Mouse (Mus musculus) stomach, embryonic 15.5 days (tissue): Measurements from ENCODE around the gene Iqcb1. TPM values are rescaled to one million over a fixed set of nuclear protein-coding genes. Genes with fewer than 3 reads are reported as not detected.

ENCODE experiments used
- ATAC-seq: fragments of 200-750 bp; cut with Nextera tagmentation; 2 replicates; pipeline ENCODE4 v1.8.0; 2017; ENCODE audit warnings: low read depth, moderate number of reproducible peaks, moderate TSS enrichment; ENCODE audit not compliant: insufficient read depth, low FRiP score
- H3K27ac ChIP-seq: fragments of 300-500 bp; sonication (generic); 2 replicates; pipeline ENCODE4 v1.5.1; 2015; ENCODE audit warnings: mild to moderate bottlenecking, inconsistent platforms
- H3K27me3 ChIP-seq: fragments of 300-500 bp; sonication (generic); replicated peaks from 2 replicates; pipeline ENCODE4 v1.6.1; 2015; ENCODE audit warnings: inconsistent platforms
- H3K36me3 ChIP-seq: fragments of 300-500 bp; sonication (generic); 2 replicates; pipeline ENCODE4 v1.6.1; 2015; ENCODE audit warnings: inconsistent platforms
- H3K4me1 ChIP-seq: fragments of 300-500 bp; sonication (generic); 2 replicates; pipeline ENCODE4 v1.6.1; 2015; ENCODE audit warnings: inconsistent platforms
- H3K4me2 ChIP-seq: fragments of 300-500 bp; sonication (generic); 2 replicates; pipeline ENCODE4 v1.6.1; 2015; ENCODE audit warnings: mild to moderate bottlenecking, inconsistent platforms
- H3K4me3 ChIP-seq: fragments of 300-500 bp; sonication (generic); replicated peaks from 2 replicates; pipeline ENCODE4 v1.5.1; 2015; ENCODE audit warnings: inconsistent platforms
- H3K9ac ChIP-seq: fragments of 300-500 bp; sonication (generic); 2 replicates; pipeline ENCODE4 v1.6.1; 2015; ENCODE audit warnings: inconsistent platforms
- H3K9me3 ChIP-seq: fragments of 300-500 bp; sonication (generic); 2 replicates; pipeline ENCODE4 v1.6.1; 2016; ENCODE audit warnings: inconsistent platforms
- WGBS: fragments of 180-500 bp; shearing (Covaris S2); methylation state at CpG from one replicate; pipeline ENCODE4 v1.1.7; 2015; 5-methylcytosine and 5-hydroxymethylcytosine counted together
- polyA plus RNA-seq: library from polyadenylated mRNA; unstranded; fragments of >200 nt; fragmentation: Nextera tagmentation; extraction: Ambion mirVana; gene quantifications from 2 replicates; pipeline ENCODE4 v1.2.1, GENCODE M21; 2015

Gene Iqcb1
- polyA plus RNA-seq = 28.3 and 29.5 TPM in 2 replicates

GRCm38 (mm10) chr16:36828054-36828786, at the start of gene Iqcb1:
Gene Iqcb1, plus strand, starts transcription at chr16:36828385.
- Histone ChIP-seq H3K27me3 (0 out of 2 replicates have a peak, but pooled peaks cover 3% of the 10 kb centered on the region), H3K9me3 (no peaks in the 10 kb centered on the region), H3K4me2 (peak within 1 kb of the TSS; percentile 93), H3K4me1 (peaks cover 4% of the 10 kb centered on the region; the same call in 1 of the 2 replicates), H3K36me3 (no peaks in the 10 kb centered on the region), H3K27ac (peak within 1 kb of the TSS; percentile 42; the same call in 1 of the 2 replicates), H3K4me3 (peak within 1 kb of the TSS; percentile 76), H3K9ac (peak within 1 kb of the TSS; percentile 89)
- peak; percentile 99 for ATAC-seq
- WGBS = under 1% methylated on average over 60 of the region's 64 CpGs

- H3K4me1 ChIP-seq = no peaks in the 10 kb centered on the region
- WGBS = 78% methylated on average over 2 of the region's 2 CpGs
- no peak overlapping the region for H3K27ac ChIP-seq
- H3K9ac ChIP-seq = no peak overlapping the region
- H3K36me3 ChIP-seq = no peaks in the 10 kb centered on the region
- H3K4me2 ChIP-seq = no peak overlapping the region; the same call in 1 of the 2 replicates
- no peaks in the 10 kb centered on the region for H3K27me3 ChIP-seq
- no peak overlapping the region for H3K4me3 ChIP-seq
- no peaks in the 10 kb centered on the region for H3K9me3 ChIP-seq
- no peak for ATAC-seq
Observed at GRCm38 (mm10) chr16:36784146-36784545, 44.0 kb upstream of the Iqcb1 start.

- H3K27ac ChIP-seq = no peak within 1 kb of the TSS
- H3K9me3 ChIP-seq = no peaks in the 10 kb centered on the region
- no peaks in the 10 kb centered on the region for H3K36me3 ChIP-seq
- H3K9ac ChIP-seq = no peak within 1 kb of the TSS
- peak within 1 kb of the TSS; percentile 10; the same call in 1 of the 2 replicates for H3K4me2 ChIP-seq
- H3K4me1 ChIP-seq = no peaks in the 10 kb centered on the region
- H3K4me3 ChIP-seq = no peak within 1 kb of the TSS
- no peaks in the 10 kb centered on the region for H3K27me3 ChIP-seq
- ATAC-seq = no peak
- 58% methylated on average over 10 of the region's 10 CpGs for WGBS
Observed at GRCm38 (mm10) chr16:36784594-36785313, 43.4 kb upstream of the Iqcb1 start, which contains the start of gene Slc15a2. Gene Slc15a2, minus strand, starts transcription at chr16:36784962.

GRCm38 (mm10) chr16:36786466-36786865, 41.7 kb upstream of the Iqcb1 start:
- Histone ChIP-seq H3K9me3 (no peaks in the 10 kb centered on the region), H3K9ac (no peak overlapping the region), H3K4me2 (no peak overlapping the region), H3K4me3 (no peak overlapping the region), H3K4me1 (no peaks in the 10 kb centered on the region), H3K36me3 (no peaks in the 10 kb centered on the region), H3K27me3 (no peaks in the 10 kb centered on the region), H3K27ac (no peak overlapping the region)
- 79% methylated on average over 7 of the region's 7 CpGs for WGBS
- no peak for ATAC-seq

- H3K36me3 ChIP-seq = no peaks in the 10 kb centered on the region
- H3K27me3 ChIP-seq = no peaks in the 10 kb centered on the region
- ATAC-seq = no peak
- H3K9me3 ChIP-seq = no peaks in the 10 kb centered on the region
- no peak overlapping the region for H3K4me3 ChIP-seq
- no peak overlapping the region for H3K9ac ChIP-seq
- no peaks in the 10 kb centered on the region for H3K4me1 ChIP-seq
- 83% methylated on average over 4 of the region's 4 CpGs for WGBS
- no peak overlapping the region for H3K27ac ChIP-seq
- H3K4me2 ChIP-seq = no peak overlapping the region
Observed at GRCm38 (mm10) chr16:36790166-36790565, 38.0 kb upstream of the Iqcb1 start.

GRCm38 (mm10) chr16:36794976-36795375, 33.2 kb upstream of the Iqcb1 start:
- no peak overlapping the region for H3K27ac ChIP-seq
- no peaks in the 10 kb centered on the region for H3K36me3 ChIP-seq
- WGBS = 77% methylated on average over 2 of the region's 2 CpGs
- no peaks in the 10 kb centered on the region for H3K4me1 ChIP-seq
- ATAC-seq = no peak
- H3K27me3 ChIP-seq = no peaks in the 10 kb centered on the region
- H3K9me3 ChIP-seq = no peaks in the 10 kb centered on the region
- H3K4me3 ChIP-seq = no peak overlapping the region
- H3K4me2 ChIP-seq = no peak overlapping the region
- no peak overlapping the region for H3K9ac ChIP-seq

- Histone ChIP-seq H3K36me3 (no peaks in the 10 kb centered on the region), H3K4me2 (no peak overlapping the region), H3K4me3 (no peak overlapping the region), H3K9ac (no peak overlapping the region), H3K9me3 (no peaks in the 10 kb centered on the region), H3K4me1 (no peaks in the 10 kb centered on the region), H3K27me3 (no peaks in the 10 kb centered on the region), H3K27ac (no peak overlapping the region)
- no peak for ATAC-seq
- WGBS = 82% methylated on average over 2 of the region's 2 CpGs
Observed at GRCm38 (mm10) chr16:36798334-36798733, 29.9 kb upstream of the Iqcb1 start.

- 83% methylated on average over 3 of the region's 3 CpGs for WGBS
- ATAC-seq = no peak
- H3K9ac ChIP-seq = no peak overlapping the region
- no peak overlapping the region for H3K27ac ChIP-seq
- no peak overlapping the region for H3K4me3 ChIP-seq
- H3K4me2 ChIP-seq = no peak overlapping the region
- H3K36me3 ChIP-seq = no peaks in the 10 kb centered on the region
- H3K27me3 ChIP-seq = no peaks in the 10 kb centered on the region
- H3K9me3 ChIP-seq = no peaks in the 10 kb centered on the region
- H3K4me1 ChIP-seq = no peaks in the 10 kb centered on the region
Observed at GRCm38 (mm10) chr16:36802361-36802760, 25.8 kb upstream of the Iqcb1 start.

- no peaks in the 10 kb centered on the region for H3K4me1 ChIP-seq
- H3K9ac ChIP-seq = no peak overlapping the region
- WGBS = 75% methylated on average over 3 of the region's 3 CpGs
- H3K4me2 ChIP-seq = no peak overlapping the region
- H3K36me3 ChIP-seq = no peaks in the 10 kb centered on the region
- no peaks in the 10 kb centered on the region for H3K9me3 ChIP-seq
- ATAC-seq = no peak
- no peak overlapping the region for H3K4me3 ChIP-seq
- no peaks in the 10 kb centered on the region for H3K27me3 ChIP-seq
- no peak overlapping the region for H3K27ac ChIP-seq
Observed at GRCm38 (mm10) chr16:36808616-36809015, 19.6 kb upstream of the Iqcb1 start.

- H3K9me3 ChIP-seq = no peaks in the 10 kb centered on the region
- H3K27me3 ChIP-seq = no peaks in the 10 kb centered on the region
- H3K9ac ChIP-seq = no peak overlapping the region
- no peak overlapping the region for H3K4me2 ChIP-seq
- no peak for ATAC-seq
- 64% methylated on average over 3 of the region's 3 CpGs for WGBS
- H3K27ac ChIP-seq = no peak overlapping the region
- no peak overlapping the region for H3K4me3 ChIP-seq
- no peaks in the 10 kb centered on the region for H3K4me1 ChIP-seq
- no peaks in the 10 kb centered on the region for H3K36me3 ChIP-seq
Observed at GRCm38 (mm10) chr16:36813680-36814079, 14.5 kb upstream of the Iqcb1 start.

- ATAC-seq = no peak
- Histone ChIP-seq H3K4me2 (no peak overlapping the region), H3K27me3 (no peaks in the 10 kb centered on the region), H3K9me3 (no peaks in the 10 kb centered on the region), H3K4me3 (no peak overlapping the region), H3K36me3 (no peaks in the 10 kb centered on the region), H3K4me1 (no peaks in the 10 kb centered on the region), H3K9ac (no peak overlapping the region), H3K27ac (no peak overlapping the region)
Observed at GRCm38 (mm10) chr16:36816916-36817315, 11.3 kb upstream of the Iqcb1 start.

GRCm38 (mm10) chr16:36817321-36817926, 10.8 kb upstream of the Iqcb1 start:
- no peaks in the 10 kb centered on the region for H3K27me3 ChIP-seq
- H3K4me2 ChIP-seq = no peak overlapping the region
- H3K36me3 ChIP-seq = no peaks in the 10 kb centered on the region
- no peak overlapping the region for H3K27ac ChIP-seq
- H3K9ac ChIP-seq = no peak overlapping the region
- ATAC-seq = peak; percentile 86; the same call in 1 of the 2 replicates
- no peak overlapping the region for H3K4me3 ChIP-seq
- no peaks in the 10 kb centered on the region for H3K4me1 ChIP-seq
- no peaks in the 10 kb centered on the region for H3K9me3 ChIP-seq
- 11% methylated on average over 7 of the region's 7 CpGs for WGBS
